Mouse (Mus musculus) frontal cortex, postnatal 25 days (tissue): ENCODE results near the gene Fau.

Experiments used
- DNase-seq, 2 experiments: peaks; one replicate each; pipeline ENCODE4 v3.0.0; 2022; ENCODE audit warnings: low spot score in 2 of 2

Fau gene

GRCm38 (mm10) chr19:6070571-6071250 lies 13.1 kb downstream of the Fau start:
- no peak for DNase-seq

- DNase-seq, result no peak
These were observed 13.6 kb downstream of the Fau start for GRCm38 (mm10) chr19:6071261-6071660.

- DNase-seq, result no peak
These were observed 16.2 kb downstream of the Fau start for GRCm38 (mm10) chr19:6073889-6074288.

- peak; percentile 73 to 85 for DNase-seq
These were observed 19.1 kb downstream of the Fau start, which contains the start of gene Vps51 for GRCm38 (mm10) chr19:6076564-6077393. Gene Vps51 (minus strand): TSS chr19:6077231.

- DNase-seq, result no peak
These were observed 22.4 kb downstream of the Fau start, which contains the start of gene Tmem262 for GRCm38 (mm10) chr19:6079983-6080480. Gene Tmem262 (plus strand): TSS chr19:6080033.

- DNase-seq, result no peak
These were observed 24.5 kb downstream of the Fau start, which contains the start of gene Gm28374 for GRCm38 (mm10) chr19:6082156-6082555. Gene Gm28374 (minus strand): TSS chr19:6082256.

GRCm38 (mm10) chr19:6084478-6085248 lies 27.0 kb downstream of the Fau start, which contains the start of the genes Zfpl1 and Cdca5:
Gene Zfpl1 (minus strand): TSS chr19:6084956.
Gene Cdca5 (plus strand): TSS chr19:6084983.
- DNase-seq, result peak; percentile 92 to 93

GRCm38 (mm10) chr19:6085417-6085879 lies 27.8 kb downstream of the Fau start:
- DNase-seq, result no peak

- DNase-seq, result no peak
These were observed 31.2 kb downstream of the Fau start for GRCm38 (mm10) chr19:6088841-6089240.

- DNase-seq, result no peak
These were observed 36.5 kb downstream of the Fau start, which contains the start of gene AC131692.1 for GRCm38 (mm10) chr19:6094119-6094518. Gene AC131692.1 (plus strand): TSS chr19:6094419.

GRCm38 (mm10) chr19:6097847-6098246 lies 40.2 kb downstream of the Fau start:
- DNase-seq, result no peak

- no peak for DNase-seq
These were observed 43.5 kb downstream of the Fau start for GRCm38 (mm10) chr19:6101186-6101585.

- no peak for DNase-seq
These were observed 44.7 kb downstream of the Fau start for GRCm38 (mm10) chr19:6102169-6102853.

GRCm38 (mm10) chr19:6104476-6104875 lies 46.8 kb downstream of the Fau start:
- no peak for DNase-seq

GRCm38 (mm10) chr19:6105586-6105985 lies 47.9 kb downstream of the Fau start, which contains the start of gene Naaladl1:
Gene Naaladl1 (plus strand): TSS chr19:6105782.
- no peak for DNase-seq
